Mouse (Mus musculus) MN1 (cell line): Measurements from ENCODE around the gene Slfn8.
"Not testable (repeated sequence)": the region's sequence is repeated elsewhere in the genome, so short reads cannot be mapped to it uniquely, and the experiment has no call there.

Experiments used
- DNase-seq: peaks from one replicate; pipeline ENCODE4 v3.0.0-alpha.2; 2016; ENCODE audit warnings: low spot score

Slfn8 gene

GRCm38 (mm10) chr11:82991469-82992166 is 29.0 kb downstream of the Slfn8 start, which contains the start of gene Slfn9:
TSS of gene Slfn9 (minus strand) at chr11:82991830.
- DNase-seq = peak; percentile 30

- not testable (repeated sequence) for DNase-seq
These were observed 29.8 kb downstream of the Slfn8 start for GRCm38 (mm10) chr11:82990612-82991385.

- no peak for DNase-seq
These were observed 31.3 kb downstream of the Slfn8 start for GRCm38 (mm10) chr11:82989357-82989756.

DNA sequence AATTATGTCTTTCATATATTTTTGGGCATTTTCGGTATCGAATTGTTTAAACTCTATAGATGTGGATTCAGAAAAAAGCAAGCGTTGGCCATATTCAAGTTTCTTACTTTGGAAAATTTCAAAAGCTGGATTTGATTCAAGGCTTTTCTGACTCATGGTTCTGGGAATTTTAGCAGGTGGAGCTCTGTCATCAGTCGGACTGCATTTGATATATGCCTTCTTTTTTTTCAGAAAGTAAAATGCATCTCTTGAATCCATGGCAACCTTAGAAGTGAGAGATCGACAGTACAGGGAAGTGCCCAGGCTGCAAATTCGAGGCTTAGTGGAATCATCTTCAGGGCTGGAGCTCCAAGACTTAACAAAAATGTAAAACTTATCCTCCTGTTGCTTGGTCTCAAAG is 33.0 kb downstream of the Slfn8 start:
- DNase-seq = no peak

GRCm38 (mm10) chr11:82983193-82983592 is 37.4 kb downstream of the Slfn8 start:
- no peak for DNase-seq

DNA sequence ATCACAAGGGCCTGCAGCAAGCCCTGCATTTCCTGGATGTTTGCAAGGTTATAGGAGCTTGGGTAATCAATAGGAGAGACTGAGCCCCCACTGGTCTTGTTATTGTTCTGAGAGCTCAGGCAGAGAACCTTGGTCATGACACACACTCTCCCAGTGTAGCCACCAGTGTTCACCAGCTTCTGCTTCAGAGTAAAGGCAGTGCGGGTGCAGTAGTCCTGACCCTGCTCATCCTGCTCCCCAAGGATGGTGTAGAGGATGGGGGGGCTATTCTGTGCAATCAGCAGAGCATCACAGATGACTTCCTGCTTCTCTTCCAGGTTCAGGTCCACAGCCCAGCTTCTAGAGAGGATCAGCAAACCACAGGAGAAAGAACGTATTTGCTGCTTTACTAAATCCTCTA is 38.2 kb downstream of the Slfn8 start:
- not testable (repeated sequence) for DNase-seq

GRCm38 (mm10) chr11:82973916-82974315 is 46.7 kb downstream of the Slfn8 start:
- DNase-seq = no peak

DNA sequence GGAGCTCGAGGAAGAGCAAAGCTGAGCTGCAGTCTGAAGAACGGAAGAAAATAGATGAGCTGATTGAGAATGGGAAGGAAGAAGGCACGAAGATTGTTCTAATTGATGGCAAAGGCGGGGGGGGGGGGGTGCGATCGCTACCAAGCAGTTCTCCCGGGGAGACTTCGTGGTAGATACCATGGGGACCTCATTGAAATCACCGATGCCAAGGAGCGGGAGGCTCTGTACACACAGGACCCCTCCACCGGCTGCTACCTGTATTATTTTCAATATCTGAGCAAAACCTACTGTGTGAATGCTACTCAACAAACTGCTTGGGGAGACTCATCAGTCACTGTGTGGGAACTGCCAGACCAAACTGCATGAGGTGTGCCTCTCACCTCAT is 49.0 kb downstream of the Slfn8 start:
- no peak for DNase-seq

GRCm38 (mm10) chr11:82970712-82971589 is 49.7 kb downstream of the Slfn8 start:
- no peak for DNase-seq

GRCm38 (mm10) chr11:82962215-82962614 is 58.4 kb downstream of the Slfn8 start:
- no peak for DNase-seq

DNA sequence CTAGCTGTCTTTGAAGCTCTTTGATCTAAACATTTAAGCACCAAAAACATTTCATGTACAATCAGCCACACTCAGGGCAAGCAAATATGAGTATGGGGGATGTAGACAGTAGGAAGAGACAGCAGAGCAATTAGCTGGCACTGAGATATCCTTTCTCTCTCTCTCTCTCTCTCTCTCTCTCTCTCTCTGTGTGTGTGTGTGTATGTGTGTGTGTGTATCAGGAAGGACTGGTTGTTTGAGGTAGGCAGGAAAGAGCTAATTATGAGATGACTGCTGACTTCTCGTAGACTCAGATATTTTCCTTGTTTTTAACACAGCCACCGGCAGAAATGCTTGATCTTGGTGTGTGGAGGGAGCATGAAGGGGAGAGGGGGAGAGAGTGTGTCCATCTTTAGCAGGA is 58.9 kb downstream of the Slfn8 start:
- no peak for DNase-seq

- peak; percentile 11 for DNase-seq
These were observed 61.0 kb downstream of the Slfn8 start for GRCm38 (mm10) chr11:82959613-82960012.

DNA sequence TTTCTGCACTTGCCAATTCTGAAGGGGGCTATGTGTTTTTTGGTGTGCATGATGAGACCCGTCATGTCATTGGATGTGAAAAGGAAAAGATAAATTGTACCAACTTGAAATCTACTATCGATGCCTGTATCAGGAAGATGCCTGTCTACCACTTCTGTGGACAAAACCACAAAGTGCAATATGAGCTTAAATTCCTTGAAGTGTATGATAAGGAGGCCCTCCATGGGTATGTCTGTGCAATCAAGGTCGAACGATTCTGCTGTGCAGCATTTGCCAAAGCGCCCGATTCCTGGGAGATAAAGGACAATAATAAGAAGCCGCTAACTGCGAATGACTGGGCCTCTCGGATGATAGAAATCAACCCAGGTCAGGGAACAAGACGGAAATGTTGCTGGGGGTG is 63.7 kb downstream of the Slfn8 start:
- no peak for DNase-seq

- DNase-seq = no peak
These were observed 66.0 kb downstream of the Slfn8 start for GRCm38 (mm10) chr11:82954631-82955030.

DNA sequence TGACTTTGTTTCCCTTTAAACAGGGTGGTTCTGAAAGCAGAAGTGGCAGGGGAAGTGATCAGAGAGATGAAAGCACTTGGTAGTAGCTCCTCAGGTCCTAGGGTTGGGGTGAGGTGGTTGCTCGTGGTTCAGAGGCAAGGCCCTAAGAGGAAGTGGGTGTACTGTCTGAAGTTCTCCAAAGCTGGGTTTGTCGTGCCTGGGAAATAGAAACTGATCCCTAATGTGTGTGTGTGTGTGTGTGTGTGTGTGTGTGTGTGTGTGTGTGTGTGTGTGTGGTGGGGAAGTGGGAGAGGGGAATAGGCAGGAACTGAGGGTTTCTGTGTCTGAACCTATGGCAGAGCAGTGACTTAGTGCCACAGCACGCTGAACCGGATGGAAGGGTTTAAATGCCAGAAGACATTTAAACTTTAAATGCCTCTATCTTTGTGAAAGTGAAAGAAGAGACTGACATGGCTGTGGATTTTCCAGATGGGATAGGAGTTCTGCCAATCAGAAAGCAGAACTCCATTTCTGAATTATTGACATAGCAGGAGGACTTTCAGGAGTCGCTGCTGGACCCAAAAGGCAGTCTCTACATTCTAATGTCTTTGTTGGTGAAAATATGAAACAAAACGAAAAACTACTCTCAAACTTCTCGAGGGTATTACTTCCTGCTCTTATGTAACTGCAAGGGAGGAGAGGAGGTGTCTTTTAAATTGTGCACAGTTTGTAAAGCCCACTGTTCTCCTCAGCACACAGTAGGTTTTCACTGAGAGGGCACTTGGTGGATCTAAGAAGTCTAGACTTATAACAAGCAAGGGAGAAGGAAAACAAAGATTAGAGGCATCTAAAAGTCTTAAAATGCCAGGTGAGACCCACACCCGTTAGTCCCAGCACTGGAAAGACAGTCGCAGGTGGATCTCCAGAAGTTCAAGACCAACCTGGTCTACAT is 67.7 kb downstream of the Slfn8 start:
- no peak for DNase-seq
